Mouse (Mus musculus): ENCODE data around the gene Rcor2. TPM values are rescaled to one million over a fixed set of nuclear protein-coding genes. Genes with fewer than 3 reads are reported as not detected.

Rcor2 gene
- polyA plus RNA-seq, 1 experiment from 2014 or later, result 30.0 TPM

- 46% methylated on average over 10 of the region's 10 CpGs for WGBS
- Histone ChIP-seq H3K9ac (ENCODE audit: low read length) (no peak overlapping the region), H3K27me3 (ENCODE audit: control insufficient read depth, insufficient read depth, low read length) (no peaks in the 10 kb centered on the region), H3K9me3 (ENCODE audit: control insufficient read depth, low read length) (no peaks in the 10 kb centered on the region), H3K36me3 (ENCODE audit: control insufficient read depth, insufficient read depth, low read length) (no peaks in the 10 kb centered on the region), H3K4me3 (ENCODE audit: low read depth, low read length) (no peak overlapping the region), H3K27ac (replicated peaks; ENCODE audit: low read depth, low read length) (no peak overlapping the region), H3K4me2 (ENCODE audit: low read depth, severe bottlenecking) (no peak overlapping the region), H3K4me1 (ENCODE audit: control insufficient read depth, insufficient read depth, low read length) (peaks cover 19% of the 10 kb centered on the region)
- ATAC-seq (ENCODE audit: insufficient number of reproducible peaks, low FRiP score, low TSS enrichment, low read depth), result no peak
- DNase-seq (ENCODE audit: low spot score), result no peak
Observed at GRCm38 (mm10) chr19:7311306-7311705, 44.2 kb downstream of the Rcor2 start.

GRCm38 (mm10) chr19:7313660-7314059 is 46.5 kb downstream of the Rcor2 start:
- DNase-seq (ENCODE audit: low spot score), result no peak
- Histone ChIP-seq H3K27ac (replicated peaks; ENCODE audit: low read depth, low read length) (no peak overlapping the region), H3K4me2 (ENCODE audit: low read depth, severe bottlenecking) (no peak overlapping the region), H3K4me3 (ENCODE audit: low read depth, low read length) (no peak overlapping the region), H3K4me1 (ENCODE audit: control insufficient read depth, insufficient read depth, low read length) (peaks cover 14% of the 10 kb centered on the region), H3K27me3 (ENCODE audit: control insufficient read depth, insufficient read depth, low read length) (no peaks in the 10 kb centered on the region), H3K9ac (ENCODE audit: low read length) (no peak overlapping the region), H3K36me3 (ENCODE audit: control insufficient read depth, insufficient read depth, low read length) (no peaks in the 10 kb centered on the region), H3K9me3 (ENCODE audit: control insufficient read depth, low read length) (no peaks in the 10 kb centered on the region)
- WGBS, result 89% methylated on average over 2 of the region's 2 CpGs
- no peak for ATAC-seq (ENCODE audit: insufficient number of reproducible peaks, low FRiP score, low TSS enrichment, low read depth)

GRCm38 (mm10) chr19:7314976-7315586 is 48.0 kb downstream of the Rcor2 start:
- Histone ChIP-seq H3K9ac (ENCODE audit: low read length) (no peak overlapping the region), H3K4me2 (ENCODE audit: low read depth, severe bottlenecking) (no peak overlapping the region), H3K4me3 (ENCODE audit: low read depth, low read length) (no peak overlapping the region), H3K4me1 (ENCODE audit: control insufficient read depth, insufficient read depth, low read length) (peaks cover 11% of the 10 kb centered on the region), H3K27ac (replicated peaks; ENCODE audit: low read depth, low read length) (no peak overlapping the region), H3K27me3 (ENCODE audit: control insufficient read depth, insufficient read depth, low read length) (no peaks in the 10 kb centered on the region), H3K9me3 (ENCODE audit: control insufficient read depth, low read length) (no peaks in the 10 kb centered on the region), H3K36me3 (ENCODE audit: control insufficient read depth, insufficient read depth, low read length) (no peaks in the 10 kb centered on the region)
- no peak for ATAC-seq (ENCODE audit: insufficient number of reproducible peaks, low FRiP score, low TSS enrichment, low read depth)
- no peak for DNase-seq (ENCODE audit: low spot score)
- 91% methylated on average over 8 of the region's 8 CpGs for WGBS

- H3K27me3 ChIP-seq (ENCODE audit: control insufficient read depth, insufficient read depth, low read length), result no peaks in the 10 kb centered on the region
- no peak overlapping the region for H3K4me3 ChIP-seq (ENCODE audit: low read depth, low read length)
- H3K4me1 ChIP-seq (ENCODE audit: control insufficient read depth, insufficient read depth, low read length), result peaks cover 10% of the 10 kb centered on the region
- H3K9ac ChIP-seq (ENCODE audit: low read length), result no peak overlapping the region
- ATAC-seq (ENCODE audit: insufficient number of reproducible peaks, low FRiP score, low TSS enrichment, low read depth), result no peak
- H3K36me3 ChIP-seq (ENCODE audit: control insufficient read depth, insufficient read depth, low read length), result no peaks in the 10 kb centered on the region
- DNase-seq (ENCODE audit: low spot score), result no peak
- no peaks in the 10 kb centered on the region for H3K9me3 ChIP-seq (ENCODE audit: control insufficient read depth, low read length)
- H3K27ac ChIP-seq (replicated peaks; ENCODE audit: low read depth, low read length), result no peak overlapping the region
- 90% methylated on average over 4 of the region's 4 CpGs for WGBS
- H3K4me2 ChIP-seq (ENCODE audit: low read depth, severe bottlenecking), result no peak overlapping the region
Observed at GRCm38 (mm10) chr19:7315587-7315984, 48.5 kb downstream of the Rcor2 start.

GRCm38 (mm10) chr19:7316822-7317221 is 49.7 kb downstream of the Rcor2 start:
- Histone ChIP-seq H3K4me2 (ENCODE audit: low read depth, severe bottlenecking) (no peak overlapping the region), H3K9ac (ENCODE audit: low read length) (no peak overlapping the region), H3K36me3 (ENCODE audit: control insufficient read depth, insufficient read depth, low read length) (no peaks in the 10 kb centered on the region), H3K27me3 (ENCODE audit: control insufficient read depth, insufficient read depth, low read length) (no peaks in the 10 kb centered on the region), H3K4me1 (ENCODE audit: control insufficient read depth, insufficient read depth, low read length) (no peaks in the 10 kb centered on the region), H3K9me3 (ENCODE audit: control insufficient read depth, low read length) (no peaks in the 10 kb centered on the region), H3K4me3 (ENCODE audit: low read depth, low read length) (no peak overlapping the region), H3K27ac (replicated peaks; ENCODE audit: low read depth, low read length) (no peak overlapping the region)
- ATAC-seq (ENCODE audit: insufficient number of reproducible peaks, low FRiP score, low TSS enrichment, low read depth) (no peak), DNase-seq (ENCODE audit: low spot score) (no peak)
- WGBS, result 83% methylated on average over 4 of the region's 4 CpGs

- DNase-seq (ENCODE audit: low spot score) (no peak), ATAC-seq (ENCODE audit: insufficient number of reproducible peaks, low FRiP score, low TSS enrichment, low read depth) (no peak)
- H3K27ac ChIP-seq (replicated peaks; ENCODE audit: low read depth, low read length), result no peak overlapping the region
- no peaks in the 10 kb centered on the region for H3K27me3 ChIP-seq (ENCODE audit: control insufficient read depth, insufficient read depth, low read length)
- H3K9ac ChIP-seq (ENCODE audit: low read length), result no peak overlapping the region
- no peak overlapping the region for H3K4me3 ChIP-seq (ENCODE audit: low read depth, low read length)
- no peaks in the 10 kb centered on the region for H3K36me3 ChIP-seq (ENCODE audit: control insufficient read depth, insufficient read depth, low read length)
- WGBS, result 90% methylated on average over 4 of the region's 4 CpGs
- H3K4me1 ChIP-seq (ENCODE audit: control insufficient read depth, insufficient read depth, low read length), result no peaks in the 10 kb centered on the region
- no peak overlapping the region for H3K4me2 ChIP-seq (ENCODE audit: low read depth, severe bottlenecking)
- no peaks in the 10 kb centered on the region for H3K9me3 ChIP-seq (ENCODE audit: control insufficient read depth, low read length)
Observed at GRCm38 (mm10) chr19:7317716-7318115, 50.6 kb downstream of the Rcor2 start.

- Histone ChIP-seq H3K9ac (ENCODE audit: low read length) (no peak overlapping the region), H3K4me1 (ENCODE audit: control insufficient read depth, insufficient read depth, low read length) (no peaks in the 10 kb centered on the region), H3K9me3 (ENCODE audit: control insufficient read depth, low read length) (no peaks in the 10 kb centered on the region), H3K27me3 (ENCODE audit: control insufficient read depth, insufficient read depth, low read length) (no peaks in the 10 kb centered on the region), H3K4me2 (ENCODE audit: low read depth, severe bottlenecking) (no peak overlapping the region), H3K4me3 (ENCODE audit: low read depth, low read length) (no peak overlapping the region), H3K27ac (replicated peaks; ENCODE audit: low read depth, low read length) (no peak overlapping the region), H3K36me3 (ENCODE audit: control insufficient read depth, insufficient read depth, low read length) (no peaks in the 10 kb centered on the region)
- WGBS, result 82% methylated on average over 2 of the region's 2 CpGs
- no peak for ATAC-seq (ENCODE audit: insufficient number of reproducible peaks, low FRiP score, low TSS enrichment, low read depth)
- no peak for DNase-seq (ENCODE audit: low spot score)
Observed at GRCm38 (mm10) chr19:7320181-7320580, 53.1 kb downstream of the Rcor2 start.

- no peak for ATAC-seq (ENCODE audit: insufficient number of reproducible peaks, low FRiP score, low TSS enrichment, low read depth)
- DNase-seq (ENCODE audit: low spot score), result no peak
- Histone ChIP-seq H3K4me2 (ENCODE audit: low read depth, severe bottlenecking) (no peak overlapping the region), H3K4me3 (ENCODE audit: low read depth, low read length) (no peak overlapping the region), H3K27me3 (ENCODE audit: control insufficient read depth, insufficient read depth, low read length) (no peaks in the 10 kb centered on the region), H3K9ac (ENCODE audit: low read length) (no peak overlapping the region), H3K9me3 (ENCODE audit: control insufficient read depth, low read length) (no peaks in the 10 kb centered on the region), H3K36me3 (ENCODE audit: control insufficient read depth, insufficient read depth, low read length) (no peaks in the 10 kb centered on the region), H3K27ac (replicated peaks; ENCODE audit: low read depth, low read length) (no peak overlapping the region), H3K4me1 (ENCODE audit: control insufficient read depth, insufficient read depth, low read length) (no peaks in the 10 kb centered on the region)
- 88% methylated on average over 3 of the region's 3 CpGs for WGBS
Observed at GRCm38 (mm10) chr19:7321391-7321790, 54.3 kb downstream of the Rcor2 start.

Data from limb, embryonic 11.5 days (tissue).